Mouse (Mus musculus) duodenum, adult 2 months (tissue): ENCODE data around the gene Osbpl3. TPM values are rescaled to one million over a fixed set of nuclear protein-coding genes. Genes with fewer than 3 reads are reported as not detected.

Experiments
- polyA plus RNA-seq: library from polyadenylated mRNA; depleted of rRNA; stranded (reverse); fragments of >200 nt; gene quantifications from 2 replicates; pipeline ENCODE4 v1.2.3, GENCODE M21; 2012; ENCODE audit warnings: low replicate concordance; rRNA removed

Gene Osbpl3
- 12.5 and 13.7 TPM in 2 replicates for polyA plus RNA-seq

DNA sequence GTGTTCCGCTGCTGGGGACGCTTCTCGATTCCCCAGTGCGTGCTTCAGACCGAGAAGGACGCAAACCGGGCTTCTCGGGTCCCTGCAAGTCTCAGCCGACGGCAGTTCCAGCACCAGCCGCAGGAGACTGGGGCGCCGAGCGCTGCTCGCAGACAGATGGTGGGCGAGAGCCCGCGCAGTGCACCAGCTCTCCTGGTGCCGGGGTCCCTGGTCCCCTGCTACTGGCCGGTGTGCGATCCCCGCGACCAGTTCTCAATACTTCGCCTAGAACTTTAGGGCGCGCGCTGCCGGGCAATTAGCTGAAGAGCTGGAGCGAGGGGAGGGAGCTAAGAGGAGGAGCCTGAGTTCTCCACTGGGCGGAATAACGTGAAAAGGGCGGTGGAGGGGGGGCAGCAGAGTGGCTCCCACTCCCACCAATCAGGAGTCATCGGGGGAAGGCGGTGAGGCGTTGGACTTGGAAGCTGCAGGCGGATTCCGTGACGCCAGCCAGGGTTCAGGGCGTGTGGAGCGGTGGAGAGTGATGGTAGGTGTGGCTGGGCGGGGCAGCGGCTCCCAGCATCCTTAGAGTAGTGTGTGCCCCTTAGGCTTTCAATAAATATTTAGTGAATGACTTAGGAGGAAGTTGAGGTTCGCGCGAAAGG, at the start of gene Osbpl3:
Gene Osbpl3 (minus strand): TSS at position 373 of the 641 bp plus-strand sequence.

GRCm38 (mm10) chr6:50263670-50264069, 192.3 kb downstream of the Osbpl3 start, which contains the start of gene Gsdme:
Gene Gsdme, minus strand, starts transcription at chr6:50263862.

Other genes with a start within 250 kb of the Osbpl3 start
- 0.67 and 7.0 TPM in 2 replicates for gene Gsdme, start 192.3 kb downstream of the Osbpl3 start, polyA plus RNA-seq
- 0.43 and 0.79 TPM in 2 replicates for gene Cycs, start 110.3 kb upstream of the Osbpl3 start, polyA plus RNA-seq
- gene 4921507P07Rik, start 140.4 kb upstream of the Osbpl3 start, polyA plus RNA-seq = 0.04 TPM in 1 of 2 replicates, not detected in the other
- not detected in 2 replicates for gene Npvf, start 198.2 kb upstream of the Osbpl3 start, polyA plus RNA-seq